Mouse (Mus musculus): Measurements from ENCODE around the gene Myog. TPM values are rescaled to one million over a fixed set of nuclear protein-coding genes. Genes with fewer than 3 reads are reported as not detected.
"Not testable (repeated sequence)": the region's sequence is repeated elsewhere in the genome, so short reads cannot be mapped to it uniquely, and the experiment has no call there.

The Myog gene
- polyA plus RNA-seq, 1 experiment from 2014 or later, result 0.80 TPM

DNA sequence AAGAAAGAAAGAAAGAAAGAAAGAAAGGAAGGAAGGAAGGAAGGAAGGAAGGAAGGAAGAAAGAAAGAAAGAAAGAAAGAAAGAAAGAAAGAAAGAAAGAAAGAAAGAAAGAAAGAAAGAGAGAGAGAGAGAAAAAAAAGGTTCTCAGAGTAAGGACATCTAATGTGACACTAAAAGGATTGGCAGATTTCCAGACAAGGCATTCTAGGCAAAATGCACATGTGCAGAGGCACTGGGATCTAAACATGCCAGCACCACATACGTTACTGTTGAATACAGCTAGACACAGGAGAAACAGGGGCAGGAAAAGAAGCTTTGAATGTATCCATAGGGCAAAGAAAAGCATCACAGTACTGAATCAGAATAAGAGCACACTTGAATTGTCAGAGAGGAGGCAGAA lies 40.1 kb upstream of the Myog start:
- not testable (repeated sequence) for H3K9ac ChIP-seq (replicated peaks; ENCODE audit: low read depth, low read length); H3K36me3 ChIP-seq (ENCODE audit: control insufficient read depth, insufficient read depth, low read length); H3K27ac ChIP-seq (ENCODE audit: low read depth, low read length); H3K27me3 ChIP-seq (ENCODE audit: control insufficient read depth, insufficient read depth, low read length); H3K4me1 ChIP-seq (ENCODE audit: control insufficient read depth, insufficient read depth, low read length); H3K4me3 ChIP-seq (ENCODE audit: low read depth, low read length); H3K4me2 ChIP-seq (ENCODE audit: low read depth, low read length); ATAC-seq (ENCODE audit: low read depth); H3K9me3 ChIP-seq (ENCODE audit: control insufficient read depth, low read length)
- 52% methylated on average over 1 of the region's 1 CpGs for WGBS

DNA sequence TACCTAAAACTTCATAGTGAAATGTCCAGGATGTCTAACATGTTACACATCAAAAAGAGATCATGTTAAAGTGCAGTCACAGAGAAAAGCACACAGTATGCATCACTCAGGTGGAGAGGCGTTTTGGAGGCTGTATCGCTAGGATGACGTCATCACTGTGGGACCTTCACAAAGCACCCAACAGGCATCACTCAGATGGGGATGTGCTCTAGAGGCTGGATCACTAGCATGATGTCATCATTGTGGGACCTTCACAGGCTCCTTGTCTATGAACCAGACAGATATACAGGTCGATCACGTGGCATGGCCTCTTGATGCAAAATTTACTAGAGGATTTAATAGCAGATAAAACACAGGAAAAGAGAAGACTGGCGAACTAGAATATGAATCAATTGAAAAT lies 25.4 kb upstream of the Myog start:
- Histone ChIP-seq H3K4me1 (ENCODE audit: control insufficient read depth, insufficient read depth, low read length) (no peaks in the 10 kb centered on the region), H3K9ac (replicated peaks; ENCODE audit: low read depth, low read length) (no peak overlapping the region), H3K4me3 (ENCODE audit: low read depth, low read length) (no peak overlapping the region), H3K27me3 (ENCODE audit: control insufficient read depth, insufficient read depth, low read length) (no peaks in the 10 kb centered on the region), H3K27ac (ENCODE audit: low read depth, low read length) (no peak overlapping the region), H3K36me3 (ENCODE audit: control insufficient read depth, insufficient read depth, low read length) (no peaks in the 10 kb centered on the region), H3K9me3 (ENCODE audit: control insufficient read depth, low read length) (no peaks in the 10 kb centered on the region), H3K4me2 (ENCODE audit: low read depth, low read length) (no peak overlapping the region)
- no peak for ATAC-seq (ENCODE audit: low read depth)
- WGBS, result 94% methylated on average over 6 of the region's 6 CpGs

DNA sequence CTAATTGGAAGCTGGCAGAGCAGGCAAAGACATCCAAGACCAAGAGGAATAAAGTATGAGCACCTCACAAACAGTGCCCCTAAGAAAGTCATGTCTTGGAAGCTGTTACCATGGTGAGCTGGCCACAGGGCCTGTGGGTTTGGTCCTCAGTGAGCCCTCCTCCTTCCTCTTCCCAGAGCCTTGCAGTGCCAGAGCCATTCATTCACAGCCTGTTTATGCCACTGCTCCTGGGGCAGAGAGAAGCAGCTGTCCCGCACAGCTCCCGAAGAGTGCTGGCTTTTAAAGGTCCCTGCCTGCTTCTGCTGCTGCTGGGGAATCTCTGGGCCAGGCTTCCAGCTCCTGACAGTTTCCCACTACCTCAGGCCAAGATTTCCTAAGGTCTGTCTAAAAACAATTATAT lies 24.0 kb upstream of the Myog start:
- no peak overlapping the region for H3K9ac ChIP-seq (replicated peaks; ENCODE audit: low read depth, low read length)
- no peaks in the 10 kb centered on the region for H3K27me3 ChIP-seq (ENCODE audit: control insufficient read depth, insufficient read depth, low read length)
- H3K36me3 ChIP-seq (ENCODE audit: control insufficient read depth, insufficient read depth, low read length), result no peaks in the 10 kb centered on the region
- no peak overlapping the region for H3K4me3 ChIP-seq (ENCODE audit: low read depth, low read length)
- ATAC-seq (ENCODE audit: low read depth), result peak; percentile 63; the same call in 1 of the 2 replicates
- no peak overlapping the region for H3K27ac ChIP-seq (ENCODE audit: low read depth, low read length)
- no peak overlapping the region for H3K4me2 ChIP-seq (ENCODE audit: low read depth, low read length)
- H3K4me1 ChIP-seq (ENCODE audit: control insufficient read depth, insufficient read depth, low read length), result no peaks in the 10 kb centered on the region
- 17% methylated on average over 2 of the region's 2 CpGs for WGBS
- no peaks in the 10 kb centered on the region for H3K9me3 ChIP-seq (ENCODE audit: control insufficient read depth, low read length)

DNA sequence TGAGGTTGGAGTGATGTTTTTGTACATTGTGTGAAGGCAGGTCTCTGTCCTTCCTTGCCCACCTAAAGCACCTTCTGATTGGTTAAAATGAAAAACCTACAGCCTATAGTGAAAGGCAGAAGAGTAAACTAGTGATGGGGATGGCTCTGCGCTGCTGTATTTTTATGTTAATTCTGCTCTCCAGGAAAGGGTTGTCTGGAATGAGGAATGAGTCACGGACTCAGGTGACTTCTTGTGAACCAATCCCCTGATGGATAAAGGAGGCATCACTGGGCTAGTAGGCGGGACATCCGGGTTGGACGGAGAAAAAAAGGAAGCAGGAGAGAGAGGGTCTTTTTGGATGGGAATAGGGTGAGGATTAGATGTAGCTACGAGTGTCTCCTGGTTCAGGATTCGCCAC lies 19.8 kb upstream of the Myog start:
- H3K27me3 ChIP-seq (ENCODE audit: control insufficient read depth, insufficient read depth, low read length), result no peaks in the 10 kb centered on the region
- no peak overlapping the region for H3K4me3 ChIP-seq (ENCODE audit: low read depth, low read length)
- H3K4me2 ChIP-seq (ENCODE audit: low read depth, low read length), result no peak overlapping the region
- peaks cover 3% of the 10 kb centered on the region; the same call in 1 of the 2 replicates for H3K4me1 ChIP-seq (ENCODE audit: control insufficient read depth, insufficient read depth, low read length)
- no peaks in the 10 kb centered on the region for H3K36me3 ChIP-seq (ENCODE audit: control insufficient read depth, insufficient read depth, low read length)
- ATAC-seq (ENCODE audit: low read depth), result no peak
- H3K9ac ChIP-seq (replicated peaks; ENCODE audit: low read depth, low read length), result no peak overlapping the region
- no peak overlapping the region for H3K27ac ChIP-seq (ENCODE audit: low read depth, low read length)
- H3K9me3 ChIP-seq (ENCODE audit: control insufficient read depth, low read length), result no peaks in the 10 kb centered on the region
- 63% methylated on average over 7 of the region's 7 CpGs for WGBS

DNA sequence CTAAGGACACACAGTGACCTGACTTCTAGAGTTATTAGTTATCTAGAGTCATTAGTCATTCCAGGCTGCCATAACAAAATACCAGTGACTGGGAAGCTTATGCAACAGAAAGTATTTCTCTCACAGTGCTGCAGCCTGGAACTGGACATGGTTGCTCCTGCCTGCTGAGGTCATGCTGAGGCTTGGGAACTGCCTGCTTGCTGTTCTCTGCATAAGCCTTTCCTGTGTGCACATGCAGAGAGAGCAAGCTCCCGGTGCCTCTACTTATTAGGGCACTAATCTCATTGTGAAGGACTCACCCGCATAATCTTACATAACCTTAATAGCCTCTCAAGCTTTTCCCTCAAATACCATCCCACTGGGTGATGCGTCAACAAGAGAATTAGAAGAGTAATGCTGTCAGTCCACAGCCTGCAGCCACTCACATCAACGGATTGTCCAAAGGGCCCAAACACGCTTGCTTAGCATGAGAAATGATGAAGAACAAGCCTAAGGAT lies 17.0 kb upstream of the Myog start:
- H3K4me1 ChIP-seq (ENCODE audit: control insufficient read depth, insufficient read depth, low read length), result peaks cover 3% of the 10 kb centered on the region; the same call in 1 of the 2 replicates
- 68% methylated on average over 5 of the region's 5 CpGs for WGBS
- no peak overlapping the region for H3K4me2 ChIP-seq (ENCODE audit: low read depth, low read length)
- no peaks in the 10 kb centered on the region for H3K36me3 ChIP-seq (ENCODE audit: control insufficient read depth, insufficient read depth, low read length)
- ATAC-seq (ENCODE audit: low read depth), result no peak
- H3K9me3 ChIP-seq (ENCODE audit: control insufficient read depth, low read length), result no peaks in the 10 kb centered on the region
- no peak overlapping the region for H3K9ac ChIP-seq (replicated peaks; ENCODE audit: low read depth, low read length)
- no peaks in the 10 kb centered on the region for H3K27me3 ChIP-seq (ENCODE audit: control insufficient read depth, insufficient read depth, low read length)
- no peak overlapping the region for H3K4me3 ChIP-seq (ENCODE audit: low read depth, low read length)
- H3K27ac ChIP-seq (ENCODE audit: low read depth, low read length), result peak overlapping the region; percentile 68; the same call in 1 of the 2 replicates

DNA sequence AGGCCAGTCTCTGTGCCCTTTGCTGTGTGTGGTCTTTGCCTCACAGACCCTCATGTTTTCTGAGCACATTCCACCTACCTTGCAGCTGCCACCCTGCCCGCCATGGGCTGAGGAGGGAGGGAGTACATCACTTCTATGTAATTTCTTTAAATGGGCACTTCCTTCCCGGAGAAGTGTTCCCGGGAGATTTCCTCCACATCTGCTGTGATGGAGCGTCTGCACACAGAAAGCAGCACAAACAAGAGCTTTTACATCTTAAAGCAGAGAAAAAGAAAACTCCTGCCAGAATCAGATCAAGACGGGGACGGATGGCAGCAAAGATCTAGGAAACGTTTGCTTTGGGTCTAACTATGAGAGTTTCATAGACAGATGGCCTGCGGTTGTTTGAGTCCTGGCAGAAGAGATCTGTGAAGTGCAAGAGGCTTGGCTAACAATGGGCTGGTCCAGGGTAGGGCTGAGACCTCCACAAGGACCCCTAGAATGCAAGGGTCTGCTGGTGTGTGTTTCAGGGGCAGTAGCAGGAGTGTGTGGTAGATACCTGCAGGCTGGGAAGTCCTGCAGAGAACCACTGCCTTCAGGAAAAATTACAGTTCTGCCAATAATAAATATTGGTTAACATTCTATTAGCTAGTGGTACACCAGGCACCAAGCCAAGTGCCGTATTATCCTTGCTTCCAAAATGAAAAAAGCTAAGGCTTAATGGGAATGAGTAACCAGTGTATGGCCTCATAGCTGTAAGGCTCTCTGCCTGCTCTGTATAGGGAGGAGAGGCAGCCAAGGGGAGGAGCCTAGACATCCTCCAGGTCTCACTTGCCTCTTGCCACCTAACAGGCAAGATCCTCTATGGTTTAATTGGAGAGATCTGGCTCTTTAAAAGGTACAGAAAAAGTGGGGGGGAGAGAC lies 16.0 kb upstream of the Myog start:
- ATAC-seq (ENCODE audit: low read depth), result peak; percentile 79
- Histone ChIP-seq H3K27me3 (ENCODE audit: control insufficient read depth, insufficient read depth, low read length) (no peaks in the 10 kb centered on the region), H3K27ac (ENCODE audit: low read depth, low read length) (peak overlapping the region; percentile 68), H3K4me2 (ENCODE audit: low read depth, low read length) (no peak overlapping the region), H3K4me3 (ENCODE audit: low read depth, low read length) (no peak overlapping the region), H3K9ac (replicated peaks; ENCODE audit: low read depth, low read length) (no peak overlapping the region), H3K4me1 (ENCODE audit: control insufficient read depth, insufficient read depth, low read length) (peaks cover 3% of the 10 kb centered on the region; the same call in 1 of the 2 replicates), H3K36me3 (ENCODE audit: control insufficient read depth, insufficient read depth, low read length) (no peaks in the 10 kb centered on the region), H3K9me3 (ENCODE audit: control insufficient read depth, low read length) (no peaks in the 10 kb centered on the region)
- WGBS, result 46% methylated on average over 9 of the region's 9 CpGs

DNA sequence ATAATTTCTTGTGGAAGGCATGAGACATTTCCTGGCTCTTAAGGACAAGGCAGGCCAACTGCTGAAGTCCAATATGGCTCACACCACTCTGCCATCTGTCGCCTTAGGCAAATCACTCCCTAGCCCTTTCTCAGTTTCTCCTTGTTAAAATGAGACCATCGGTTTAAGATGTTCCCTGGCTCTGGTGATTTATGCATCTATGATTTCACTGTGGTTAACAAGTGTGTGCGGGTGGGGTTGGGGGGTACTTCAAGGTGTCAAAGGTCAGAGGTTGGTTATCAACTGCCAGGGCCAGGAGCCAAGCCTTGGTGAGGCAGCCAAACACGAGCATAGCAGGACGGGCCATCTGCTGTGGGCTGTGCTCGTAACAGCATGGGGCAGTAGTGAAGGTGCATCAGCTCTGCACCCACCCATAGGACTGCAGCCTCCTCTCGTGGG lies 15.3 kb upstream of the Myog start:
- no peaks in the 10 kb centered on the region for H3K9me3 ChIP-seq (ENCODE audit: control insufficient read depth, low read length)
- no peak overlapping the region for H3K4me3 ChIP-seq (ENCODE audit: low read depth, low read length)
- 67% methylated on average over 7 of the region's 7 CpGs for WGBS
- H3K36me3 ChIP-seq (ENCODE audit: control insufficient read depth, insufficient read depth, low read length), result no peaks in the 10 kb centered on the region
- no peak overlapping the region for H3K9ac ChIP-seq (replicated peaks; ENCODE audit: low read depth, low read length)
- H3K27me3 ChIP-seq (ENCODE audit: control insufficient read depth, insufficient read depth, low read length), result no peaks in the 10 kb centered on the region
- H3K27ac ChIP-seq (ENCODE audit: low read depth, low read length), result peak overlapping the region; percentile 68; the same call in 1 of the 2 replicates
- H3K4me2 ChIP-seq (ENCODE audit: low read depth, low read length), result no peak overlapping the region
- no peak for ATAC-seq (ENCODE audit: low read depth)
- peaks cover 3% of the 10 kb centered on the region; the same call in 1 of the 2 replicates for H3K4me1 ChIP-seq (ENCODE audit: control insufficient read depth, insufficient read depth, low read length)

DNA sequence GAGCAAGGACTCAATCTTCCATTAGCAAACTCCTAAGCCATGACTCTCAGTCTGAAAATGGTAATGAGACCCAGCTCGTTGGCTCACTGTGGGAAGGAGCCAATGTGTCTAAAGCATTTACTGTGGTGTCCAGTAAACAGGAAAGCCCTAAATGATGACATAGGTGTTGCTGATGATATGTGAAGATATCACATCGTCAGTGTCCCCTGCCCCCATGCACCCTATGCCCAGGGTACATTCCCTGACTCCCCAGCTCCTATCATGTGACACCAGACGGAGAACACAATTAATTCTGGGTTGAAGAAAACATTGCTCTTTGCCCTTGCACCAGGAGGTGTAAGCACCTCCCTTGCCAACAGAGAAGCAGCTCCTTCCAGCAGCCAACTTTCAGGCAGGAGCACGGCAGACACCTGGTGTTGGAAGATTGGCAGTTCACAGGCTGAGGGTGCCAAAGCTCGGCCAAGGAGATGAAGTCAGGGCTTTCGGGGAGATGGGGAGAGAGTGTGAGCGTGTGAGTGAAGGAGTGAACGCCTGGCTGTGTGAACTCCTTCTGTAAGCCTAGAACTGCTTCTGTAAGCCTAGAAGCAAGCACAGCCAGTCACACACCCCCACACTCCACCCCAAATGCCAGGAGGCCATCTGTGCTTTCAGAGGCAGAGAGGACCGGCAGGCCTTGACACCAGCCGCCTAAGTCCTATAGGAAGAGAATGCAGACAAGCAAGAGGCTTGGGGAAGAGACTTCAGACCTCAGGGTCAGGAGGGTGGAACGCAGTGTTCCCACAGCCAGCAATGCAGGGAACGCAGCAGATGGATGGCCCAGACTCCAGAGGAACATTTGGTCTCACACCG lies 13.9 kb upstream of the Myog start:
- Histone ChIP-seq H3K4me3 (ENCODE audit: low read depth, low read length) (no peak overlapping the region), H3K27me3 (ENCODE audit: control insufficient read depth, insufficient read depth, low read length) (no peaks in the 10 kb centered on the region), H3K9ac (replicated peaks; ENCODE audit: low read depth, low read length) (no peak overlapping the region), H3K36me3 (ENCODE audit: control insufficient read depth, insufficient read depth, low read length) (no peaks in the 10 kb centered on the region), H3K4me2 (ENCODE audit: low read depth, low read length) (no peak overlapping the region), H3K9me3 (ENCODE audit: control insufficient read depth, low read length) (no peaks in the 10 kb centered on the region), H3K4me1 (ENCODE audit: control insufficient read depth, insufficient read depth, low read length) (peaks cover 3% of the 10 kb centered on the region; the same call in 1 of the 2 replicates), H3K27ac (ENCODE audit: low read depth, low read length) (no peak overlapping the region)
- no peak for ATAC-seq (ENCODE audit: low read depth)
- 77% methylated on average over 13 of the region's 13 CpGs for WGBS
